Mouse (Mus musculus): ENCODE data around the gene Rasgef1b.
A peak's percentile ranks its signal among the peaks of the same experiment; 100 is the strongest.

The Rasgef1b gene

GRCm38 (mm10) chr5:99707261-99707660, 21.6 kb downstream of the Rasgef1b start:
- no peak for DNase-seq (ENCODE audit: low read depth, low spot score)

- DNase-seq (ENCODE audit: low read depth, low spot score), result no peak
Measured at GRCm38 (mm10) chr5:99701811-99702210, 27.1 kb downstream of the Rasgef1b start.

- DNase-seq (ENCODE audit: low read depth, low spot score), result no peak
Measured at GRCm38 (mm10) chr5:99694712-99695360, 34.0 kb downstream of the Rasgef1b start.

GRCm38 (mm10) chr5:99689909-99690308, 39.0 kb downstream of the Rasgef1b start:
- DNase-seq (ENCODE audit: low read depth, low spot score), result no peak

- no peak for DNase-seq (ENCODE audit: low read depth, low spot score)
Measured at GRCm38 (mm10) chr5:99687894-99688293, 41.0 kb downstream of the Rasgef1b start.

- no peak for DNase-seq (ENCODE audit: low read depth, low spot score)
Measured at GRCm38 (mm10) chr5:99684023-99684422, 44.8 kb downstream of the Rasgef1b start.

GRCm38 (mm10) chr5:99669971-99670571, 58.8 kb downstream of the Rasgef1b start:
- DNase-seq (ENCODE audit: low read depth, low spot score), result no peak

- DNase-seq (ENCODE audit: low read depth, low spot score), result no peak
Measured at GRCm38 (mm10) chr5:99656024-99656423, 72.8 kb downstream of the Rasgef1b start.

GRCm38 (mm10) chr5:99652931-99653330, 75.9 kb downstream of the Rasgef1b start:
- DNase-seq (ENCODE audit: low read depth, low spot score), result no peak

- no peak for DNase-seq (ENCODE audit: low read depth, low spot score)
Measured at GRCm38 (mm10) chr5:99641407-99641806, 87.5 kb downstream of the Rasgef1b start.

GRCm38 (mm10) chr5:99636575-99636974, 92.3 kb downstream of the Rasgef1b start:
- DNase-seq (ENCODE audit: low read depth, low spot score), result no peak

- DNase-seq (ENCODE audit: low read depth, low spot score), result peak; percentile 27
Measured at GRCm38 (mm10) chr5:99634010-99634541, 94.8 kb downstream of the Rasgef1b start.

GRCm38 (mm10) chr5:99633548-99633947, 95.3 kb downstream of the Rasgef1b start:
- no peak for DNase-seq (ENCODE audit: low read depth, low spot score)

- DNase-seq (ENCODE audit: low read depth, low spot score), result no peak
Measured at GRCm38 (mm10) chr5:99632649-99633310, 96.1 kb downstream of the Rasgef1b start.

GRCm38 (mm10) chr5:99630087-99630486, 98.8 kb downstream of the Rasgef1b start:
- DNase-seq (ENCODE audit: low read depth, low spot score), result peak; percentile 68

- DNase-seq (ENCODE audit: low read depth, low spot score), result no peak
Measured at GRCm38 (mm10) chr5:99625603-99626002, 103.3 kb downstream of the Rasgef1b start.

- no peak for DNase-seq (ENCODE audit: low read depth, low spot score)
Measured at GRCm38 (mm10) chr5:99620771-99621170, 108.1 kb downstream of the Rasgef1b start.

GRCm38 (mm10) chr5:99617271-99617800, 111.5 kb downstream of the Rasgef1b start:
- no peak for DNase-seq (ENCODE audit: low read depth, low spot score)

- no peak for DNase-seq (ENCODE audit: low read depth, low spot score)
Measured at GRCm38 (mm10) chr5:99613321-99614118, 115.3 kb downstream of the Rasgef1b start.

GRCm38 (mm10) chr5:99607602-99608001, 121.3 kb downstream of the Rasgef1b start:
- no peak for DNase-seq (ENCODE audit: low read depth, low spot score)

- DNase-seq (ENCODE audit: low read depth, low spot score), result no peak
Measured at GRCm38 (mm10) chr5:99606164-99606858, 122.6 kb downstream of the Rasgef1b start.

All from CD4-positive, CD25-positive, alpha-beta regulatory T cell, adult 2 months (primary cell).